Mouse (Mus musculus): ENCODE results near the gene Carmil1. TPM values are rescaled to one million over a fixed set of nuclear protein-coding genes. Genes with fewer than 3 reads are reported as not detected.

Gene Carmil1
- polyA plus RNA-seq, 1 experiment from 2014 or later, result 7.5 TPM

- peaks cover 2 to 10% of the 10 kb centered on the region in 2 experiments; a peak in 3 of 4 replicates for H3K4me1 ChIP-seq (ENCODE audit: control insufficient read depth in 2 of 2, insufficient read depth in 2 of 2, low read length in 2 of 2)
- H3K9me3 ChIP-seq (ENCODE audit: control insufficient read depth, low read length), result no peaks in the 10 kb centered on the region
- ATAC-seq (ENCODE audit: insufficient number of reproducible peaks, insufficient read depth, low FRiP score, low read depth), result peak; percentile 73
- peak overlapping the region; percentile 26; the same call in 1 of the 2 replicates for H3K4me2 ChIP-seq (ENCODE audit: low read length)
- H3K36me3 ChIP-seq (ENCODE audit: control insufficient read depth, insufficient read depth, low read length), result no peaks in the 10 kb centered on the region
- peaks cover 10% of the 10 kb centered on the region; the same call in 1 of the 2 replicates for H3K27me3 ChIP-seq (ENCODE audit: control insufficient read depth, insufficient read depth, low read length)
- no peak overlapping the region for H3K9ac ChIP-seq (ENCODE audit: low read length)
- H3K27ac ChIP-seq (replicated peaks in 1 of 2; ENCODE audit: control insufficient read depth in 1 of 2, insufficient read depth in 1 of 2, low read depth in 2 of 2, low read length in 2 of 2), result peak overlapping the region; percentile 19 to 27; a peak in 2 of 4 replicates
- 30% methylated on average over 8 of the region's 8 CpGs for WGBS
- no peak overlapping the region for H3K4me3 ChIP-seq (ENCODE audit: control insufficient read depth in 1 of 2, insufficient read depth in 1 of 2, low read depth in 1 of 2, low read length in 2 of 2)
Observed at GRCm38 (mm10) chr13:24159190-24159965, 121.2 kb downstream of the Carmil1 start.

GRCm38 (mm10) chr13:24157560-24158011, 123.0 kb downstream of the Carmil1 start:
- H3K27me3 ChIP-seq (ENCODE audit: control insufficient read depth, insufficient read depth, low read length), result peaks cover 18% of the 10 kb centered on the region; the same call in 1 of the 2 replicates
- no peaks in the 10 kb centered on the region for H3K9me3 ChIP-seq (ENCODE audit: control insufficient read depth, low read length)
- H3K4me2 ChIP-seq (ENCODE audit: low read length), result no peak overlapping the region
- ATAC-seq (ENCODE audit: insufficient number of reproducible peaks, insufficient read depth, low FRiP score, low read depth), result no peak
- H3K4me1 ChIP-seq (ENCODE audit: control insufficient read depth in 2 of 2, insufficient read depth in 2 of 2, low read length in 2 of 2), result peaks cover 2 to 10% of the 10 kb centered on the region in 2 experiments; a peak in 3 of 4 replicates
- no peak overlapping the region for H3K4me3 ChIP-seq (ENCODE audit: control insufficient read depth in 1 of 2, insufficient read depth in 1 of 2, low read depth in 1 of 2, low read length in 2 of 2)
- WGBS, result 73% methylated on average over 10 of the region's 10 CpGs
- no peaks in the 10 kb centered on the region for H3K36me3 ChIP-seq (ENCODE audit: control insufficient read depth, insufficient read depth, low read length)
- no peak overlapping the region for H3K9ac ChIP-seq (ENCODE audit: low read length)
- H3K27ac ChIP-seq (replicated peaks in 1 of 2; ENCODE audit: control insufficient read depth in 1 of 2, insufficient read depth in 1 of 2, low read depth in 2 of 2, low read length in 2 of 2), result no peak overlapping the region

- Histone ChIP-seq H3K4me3 (ENCODE audit: control insufficient read depth in 1 of 2, insufficient read depth in 1 of 2, low read depth in 1 of 2, low read length in 2 of 2) (no peak overlapping the region), H3K27me3 (ENCODE audit: control insufficient read depth, insufficient read depth, low read length) (peaks cover 18% of the 10 kb centered on the region; the same call in 1 of the 2 replicates), H3K27ac (replicated peaks in 1 of 2; ENCODE audit: control insufficient read depth in 1 of 2, insufficient read depth in 1 of 2, low read depth in 2 of 2, low read length in 2 of 2) (no peak overlapping the region), H3K9ac (ENCODE audit: low read length) (no peak overlapping the region), H3K9me3 (ENCODE audit: control insufficient read depth, low read length) (no peaks in the 10 kb centered on the region), H3K4me2 (ENCODE audit: low read length) (no peak overlapping the region), H3K4me1 (ENCODE audit: control insufficient read depth in 2 of 2, insufficient read depth in 2 of 2, low read length in 2 of 2) (peaks cover 2 to 10% of the 10 kb centered on the region in 2 experiments; a peak in 3 of 4 replicates), H3K36me3 (ENCODE audit: control insufficient read depth, insufficient read depth, low read length) (no peaks in the 10 kb centered on the region)
- no peak for ATAC-seq (ENCODE audit: insufficient number of reproducible peaks, insufficient read depth, low FRiP score, low read depth)
- 44% methylated on average over 6 of the region's 6 CpGs for WGBS
Observed at GRCm38 (mm10) chr13:24155190-24155589, 125.4 kb downstream of the Carmil1 start.

- no peak overlapping the region for H3K4me2 ChIP-seq (ENCODE audit: low read length)
- peaks cover 18% of the 10 kb centered on the region; the same call in 1 of the 2 replicates for H3K27me3 ChIP-seq (ENCODE audit: control insufficient read depth, insufficient read depth, low read length)
- 47% methylated on average over 10 of the region's 10 CpGs for WGBS
- H3K4me3 ChIP-seq (ENCODE audit: control insufficient read depth in 1 of 2, insufficient read depth in 1 of 2, low read depth in 1 of 2, low read length in 2 of 2), result no peak overlapping the region
- no peak overlapping the region for H3K27ac ChIP-seq (replicated peaks in 1 of 2; ENCODE audit: control insufficient read depth in 1 of 2, insufficient read depth in 1 of 2, low read depth in 2 of 2, low read length in 2 of 2)
- ATAC-seq (ENCODE audit: insufficient number of reproducible peaks, insufficient read depth, low FRiP score, low read depth), result no peak
- peaks cover 0 to 4% of the 10 kb centered on the region in 2 experiments; a peak in 3 of 4 replicates for H3K4me1 ChIP-seq (ENCODE audit: control insufficient read depth in 2 of 2, insufficient read depth in 2 of 2, low read length in 2 of 2)
- H3K9ac ChIP-seq (ENCODE audit: low read length), result no peak overlapping the region
- no peaks in the 10 kb centered on the region for H3K9me3 ChIP-seq (ENCODE audit: control insufficient read depth, low read length)
- no peaks in the 10 kb centered on the region for H3K36me3 ChIP-seq (ENCODE audit: control insufficient read depth, insufficient read depth, low read length)
Observed at GRCm38 (mm10) chr13:24154281-24155061, 126.1 kb downstream of the Carmil1 start.

GRCm38 (mm10) chr13:24152610-24153009, 128.0 kb downstream of the Carmil1 start:
- 60% methylated on average over 7 of the region's 7 CpGs for WGBS
- H3K9me3 ChIP-seq (ENCODE audit: control insufficient read depth, low read length), result no peaks in the 10 kb centered on the region
- no peak overlapping the region for H3K4me3 ChIP-seq (ENCODE audit: control insufficient read depth in 1 of 2, insufficient read depth in 1 of 2, low read depth in 1 of 2, low read length in 2 of 2)
- H3K27me3 ChIP-seq (ENCODE audit: control insufficient read depth, insufficient read depth, low read length), result peaks cover 29% of the 10 kb centered on the region
- H3K27ac ChIP-seq (replicated peaks in 1 of 2; ENCODE audit: control insufficient read depth in 1 of 2, insufficient read depth in 1 of 2, low read depth in 2 of 2, low read length in 2 of 2), result no peak overlapping the region
- H3K4me1 ChIP-seq (ENCODE audit: control insufficient read depth in 2 of 2, insufficient read depth in 2 of 2, low read length in 2 of 2), result no peaks in the 10 kb centered on the region
- H3K36me3 ChIP-seq (ENCODE audit: control insufficient read depth, insufficient read depth, low read length), result no peaks in the 10 kb centered on the region
- no peak overlapping the region for H3K4me2 ChIP-seq (ENCODE audit: low read length)
- ATAC-seq (ENCODE audit: insufficient number of reproducible peaks, insufficient read depth, low FRiP score, low read depth), result no peak
- H3K9ac ChIP-seq (ENCODE audit: low read length), result no peak overlapping the region

- H3K27me3 ChIP-seq (ENCODE audit: control insufficient read depth, insufficient read depth, low read length), result peaks cover 37% of the 10 kb centered on the region
- 85% methylated on average over 6 of the region's 6 CpGs for WGBS
Observed at GRCm38 (mm10) chr13:24151335-24151734, 129.3 kb downstream of the Carmil1 start.

GRCm38 (mm10) chr13:24148549-24148948, 132.0 kb downstream of the Carmil1 start:
- Histone ChIP-seq H3K27ac (replicated peaks in 1 of 2; ENCODE audit: control insufficient read depth in 1 of 2, insufficient read depth in 1 of 2, low read depth in 2 of 2, low read length in 2 of 2) (no peak overlapping the region), H3K9ac (ENCODE audit: low read length) (no peak overlapping the region)
- ATAC-seq (ENCODE audit: insufficient number of reproducible peaks, insufficient read depth, low FRiP score, low read depth), result no peak

More at GRCm38 (mm10) chr13:24151335-24151734, 129.3 kb downstream of the Carmil1 start:
- Histone ChIP-seq H3K9ac (ENCODE audit: low read length) (no peak overlapping the region), H3K4me3 (ENCODE audit: control insufficient read depth in 1 of 2, insufficient read depth in 1 of 2, low read depth in 1 of 2, low read length in 2 of 2) (no peak overlapping the region), H3K36me3 (ENCODE audit: control insufficient read depth, insufficient read depth, low read length) (no peaks in the 10 kb centered on the region), H3K9me3 (ENCODE audit: control insufficient read depth, low read length) (no peaks in the 10 kb centered on the region), H3K4me2 (ENCODE audit: low read length) (no peak overlapping the region), H3K4me1 (ENCODE audit: control insufficient read depth in 2 of 2, insufficient read depth in 2 of 2, low read length in 2 of 2) (no peaks in the 10 kb centered on the region), H3K27ac (replicated peaks in 1 of 2; ENCODE audit: control insufficient read depth in 1 of 2, insufficient read depth in 1 of 2, low read depth in 2 of 2, low read length in 2 of 2) (no peak overlapping the region)
- no peak for ATAC-seq (ENCODE audit: insufficient number of reproducible peaks, insufficient read depth, low FRiP score, low read depth)

More at GRCm38 (mm10) chr13:24148549-24148948, 132.0 kb downstream of the Carmil1 start:
- no peaks in the 10 kb centered on the region for H3K9me3 ChIP-seq (ENCODE audit: control insufficient read depth, low read length)
- H3K4me2 ChIP-seq (ENCODE audit: low read length), result no peak overlapping the region
- no peak overlapping the region for H3K4me3 ChIP-seq (ENCODE audit: control insufficient read depth in 1 of 2, insufficient read depth in 1 of 2, low read depth in 1 of 2, low read length in 2 of 2)
- H3K27me3 ChIP-seq (ENCODE audit: control insufficient read depth, insufficient read depth, low read length), result peaks cover 32% of the 10 kb centered on the region
- 42% methylated on average over 1 of the region's 1 CpGs for WGBS
- 0 out of 4 replicates have a peak, but pooled peaks cover 0 to 4% of the 10 kb centered on the region in 2 experiments for H3K4me1 ChIP-seq (ENCODE audit: control insufficient read depth in 2 of 2, insufficient read depth in 2 of 2, low read length in 2 of 2)
- H3K36me3 ChIP-seq (ENCODE audit: control insufficient read depth, insufficient read depth, low read length), result no peaks in the 10 kb centered on the region
